Mouse (Mus musculus): ENCODE measurements around the gene 1700013G24Rik. TPM values are rescaled to one million over a fixed set of nuclear protein-coding genes. Genes with fewer than 3 reads are reported as not detected.
"Not testable (repeated sequence)": the region's sequence is repeated elsewhere in the genome, so short reads cannot be mapped to it uniquely, and the experiment has no call there.

The 1700013G24Rik gene
- polyA plus RNA-seq (2016; fragmentation: Nextera tagmentation; extraction: Ambion mirVana): not detected in 2 replicates

DNA sequence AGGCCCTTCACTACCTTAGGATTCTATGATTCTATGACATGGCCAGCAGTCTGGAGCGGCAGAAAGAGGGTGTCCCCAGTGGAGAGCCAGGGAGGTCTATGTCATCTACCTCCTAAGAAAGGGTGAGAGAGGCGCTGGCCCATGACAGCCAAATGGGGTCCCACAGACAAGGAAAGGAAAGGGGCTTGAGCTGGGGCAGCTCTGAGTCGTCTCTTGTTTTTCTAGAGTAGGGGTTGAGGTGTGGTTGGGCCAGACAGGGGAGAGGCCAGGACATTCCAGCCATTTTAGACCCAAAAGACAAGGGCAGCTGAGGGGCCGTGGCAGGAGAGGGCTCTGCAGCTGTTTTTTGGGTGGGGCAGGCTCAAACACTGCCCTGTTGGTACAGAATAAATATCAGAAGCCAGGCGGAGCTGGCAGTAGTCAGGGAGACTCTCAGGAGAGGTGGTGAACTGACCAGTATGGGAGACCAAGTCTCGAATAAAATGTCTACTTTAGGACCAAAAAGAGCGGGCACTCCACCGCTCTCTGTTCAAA is at the start of gene 1700013G24Rik:
Gene 1700013G24Rik, plus strand, starts transcription at position 51 of the 534 bp plus-strand sequence.
- no peak within 1 kb of the TSS for H3K27ac ChIP-seq (replicated peaks)
- no peak for ATAC-seq (ENCODE audit: low FRiP score, low read depth)

GRCm38 (mm10) chr4:137405571-137405970 is 47.5 kb upstream of the 1700013G24Rik start:
- Histone ChIP-seq H3K4me2 (replicated peaks) (no peak overlapping the region), H3K36me3 (no peaks in the 10 kb centered on the region), H3K9me3 (no peaks in the 10 kb centered on the region), H3K27ac (replicated peaks) (no peak overlapping the region), H3K4me1 (no peaks in the 10 kb centered on the region), H3K27me3 (peaks cover 3% of the 10 kb centered on the region; the same call in 1 of the 2 replicates), H3K9ac (replicated peaks) (no peak overlapping the region), H3K4me3 (no peak overlapping the region)
- 89% methylated on average over 3 of the region's 3 CpGs for WGBS
- no peak for ATAC-seq (ENCODE audit: low FRiP score, low read depth)

More for the DNA sequence above, at the start of gene 1700013G24Rik:
- H3K9ac ChIP-seq (replicated peaks): no peak within 1 kb of the TSS
- H3K27me3 ChIP-seq: no peaks in the 10 kb centered on the region
- no peak within 1 kb of the TSS for H3K4me3 ChIP-seq
- peaks cover 2% of the 10 kb centered on the region; the same call in 1 of the 2 replicates for H3K4me1 ChIP-seq
- no peaks in the 10 kb centered on the region for H3K36me3 ChIP-seq
- no peak within 1 kb of the TSS for H3K4me2 ChIP-seq (replicated peaks)
- WGBS: 77% methylated on average over 8 of the region's 8 CpGs
- no peaks in the 10 kb centered on the region for H3K9me3 ChIP-seq

- H3K27ac ChIP-seq (replicated peaks): no peak within 1 kb of the TSS
- no peaks in the 10 kb centered on the region for H3K36me3 ChIP-seq
- H3K9ac ChIP-seq (replicated peaks): no peak within 1 kb of the TSS
- whole genome bisulfite sequencing: 90% methylated on average over 5 of the region's 5 CpGs
- no peak within 1 kb of the TSS for H3K4me2 ChIP-seq (replicated peaks)
- no peak for ATAC-seq (ENCODE audit: low FRiP score, low read depth)
- H3K4me1 ChIP-seq: no peaks in the 10 kb centered on the region
- H3K27me3 ChIP-seq: peaks cover 3% of the 10 kb centered on the region; the same call in 1 of the 2 replicates
- no peaks in the 10 kb centered on the region for H3K9me3 ChIP-seq
- H3K4me3 ChIP-seq: no peak within 1 kb of the TSS
These were observed 43.4 kb upstream of the 1700013G24Rik start, which contains the start of gene Cela3a for GRCm38 (mm10) chr4:137409691-137410090. TSS of gene Cela3a (minus strand) at chr4:137409791.

GRCm38 (mm10) chr4:137412185-137412709 is 40.8 kb upstream of the 1700013G24Rik start:
- H3K4me1 ChIP-seq; H3K9me3 ChIP-seq; H3K27ac ChIP-seq (replicated peaks); H3K27me3 ChIP-seq; H3K9ac ChIP-seq (replicated peaks); H3K4me2 ChIP-seq (replicated peaks); H3K36me3 ChIP-seq; ATAC-seq (ENCODE audit: low FRiP score, low read depth); H3K4me3 ChIP-seq: not testable (repeated sequence)
- 87% methylated on average over 7 of the region's 7 CpGs for WGBS

DNA sequence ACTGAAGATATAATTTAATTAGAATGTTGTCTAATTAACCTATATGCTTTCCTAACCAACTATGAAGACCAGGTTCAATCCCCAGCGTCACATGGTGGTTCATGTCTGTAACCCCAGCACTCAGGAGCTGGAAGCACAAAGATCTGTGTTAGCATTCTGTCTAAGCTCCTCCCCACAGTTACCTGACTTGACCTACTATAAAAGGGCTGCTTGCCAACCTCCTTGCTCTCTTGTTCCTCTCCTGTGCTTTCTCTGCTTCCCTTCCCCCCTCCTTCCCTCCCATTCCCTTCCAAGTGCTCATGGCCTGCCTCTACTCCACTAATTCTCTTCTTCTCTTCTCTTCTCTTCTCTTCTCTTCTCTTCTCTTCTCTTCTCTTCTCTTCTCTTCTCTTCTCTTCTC is 38.1 kb upstream of the 1700013G24Rik start:
- Histone ChIP-seq H3K9ac (replicated peaks) (no peak overlapping the region), H3K27me3 (no peaks in the 10 kb centered on the region), H3K9me3 (no peaks in the 10 kb centered on the region), H3K36me3 (no peaks in the 10 kb centered on the region), H3K4me1 (no peaks in the 10 kb centered on the region), H3K4me3 (no peak overlapping the region), H3K27ac (replicated peaks) (no peak overlapping the region), H3K4me2 (replicated peaks) (no peak overlapping the region)
- WGBS: 68% methylated on average over 1 of the region's 1 CpGs
- ATAC-seq (ENCODE audit: low FRiP score, low read depth): no peak

- Histone ChIP-seq H3K4me2 (replicated peaks) (no peak overlapping the region), H3K4me3 (no peak overlapping the region), H3K27ac (replicated peaks) (no peak overlapping the region), H3K9ac (replicated peaks) (no peak overlapping the region), H3K27me3 (no peaks in the 10 kb centered on the region), H3K36me3 (no peaks in the 10 kb centered on the region), H3K9me3 (no peaks in the 10 kb centered on the region), H3K4me1 (no peaks in the 10 kb centered on the region)
- ATAC-seq (ENCODE audit: low FRiP score, low read depth): no peak
- 79% methylated on average over 11 of the region's 11 CpGs for WGBS
These were observed 35.1 kb upstream of the 1700013G24Rik start for GRCm38 (mm10) chr4:137417712-137418564.

DNA sequence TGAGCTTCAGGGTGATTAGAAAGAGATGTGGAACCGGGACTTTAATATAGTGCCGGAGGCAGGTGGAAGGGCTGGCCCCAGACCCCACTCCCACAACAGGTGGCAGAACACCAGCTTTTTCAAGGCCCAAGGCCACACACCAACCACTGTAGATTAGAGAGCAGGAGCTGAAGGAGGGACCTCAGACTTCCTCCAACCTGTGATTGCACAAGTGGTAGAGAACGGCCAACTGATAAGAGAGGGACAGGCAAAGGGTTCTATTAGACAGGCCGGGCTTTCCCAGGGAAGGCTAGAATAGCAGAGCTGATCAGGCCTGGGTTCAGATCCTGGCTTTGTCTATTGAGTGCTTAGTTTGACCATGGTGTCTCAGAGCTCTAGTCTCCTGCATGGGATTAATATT is 22.6 kb upstream of the 1700013G24Rik start, which contains the start of gene Cela3b:
Gene Cela3b, minus strand, starts transcription at position 39 of the 400 bp plus-strand sequence.
- Histone ChIP-seq H3K4me3 (no peak within 1 kb of the TSS), H3K9me3 (no peaks in the 10 kb centered on the region), H3K9ac (replicated peaks) (no peak within 1 kb of the TSS), H3K27ac (replicated peaks) (no peak within 1 kb of the TSS), H3K4me1 (no peaks in the 10 kb centered on the region), H3K36me3 (no peaks in the 10 kb centered on the region), H3K4me2 (replicated peaks) (no peak within 1 kb of the TSS), H3K27me3 (no peaks in the 10 kb centered on the region)
- WGBS: 95% methylated on average over 4 of the region's 4 CpGs
- ATAC-seq (ENCODE audit: low FRiP score, low read depth): no peak

DNA sequence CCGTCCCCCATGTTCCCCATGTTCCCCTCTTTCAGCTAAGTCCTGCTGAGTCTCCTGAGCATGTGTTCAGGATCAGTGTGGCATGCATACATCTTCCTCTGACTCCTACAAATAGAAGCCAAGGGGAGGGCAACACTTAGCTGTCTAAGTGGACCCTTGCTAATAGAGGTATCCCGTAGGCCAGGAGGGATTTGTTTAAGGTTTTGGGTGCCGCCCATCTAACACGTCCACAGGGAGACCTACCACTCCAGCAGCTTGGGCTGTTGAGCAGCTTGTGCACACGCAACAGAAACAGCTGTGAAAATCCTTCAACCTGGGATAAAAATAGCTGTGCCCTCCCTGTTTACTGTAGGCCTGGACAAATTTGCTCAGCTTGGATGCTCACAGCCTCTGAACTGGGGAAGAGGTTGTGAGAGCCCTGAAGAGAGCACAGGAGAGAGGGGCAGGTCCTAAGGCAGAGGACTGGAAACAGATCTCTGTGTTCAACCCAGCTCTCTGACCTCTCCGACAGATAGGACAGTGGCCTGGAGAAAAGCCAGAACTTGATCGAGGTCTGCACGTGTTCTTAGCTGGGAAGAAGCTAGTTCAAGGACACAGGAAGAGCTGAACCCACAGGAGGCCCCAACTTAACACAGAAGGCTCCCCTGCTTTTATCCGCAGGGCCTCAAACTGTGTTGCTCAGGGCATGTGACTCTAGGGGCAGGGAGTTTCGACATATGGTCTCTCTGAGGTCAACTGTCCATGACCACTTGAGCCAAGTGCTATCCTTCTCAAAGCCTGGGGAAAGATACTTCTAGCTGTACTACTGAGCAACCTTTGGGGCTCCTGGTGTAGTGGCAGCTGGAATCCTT is 20.2 kb upstream of the 1700013G24Rik start:
- H3K9me3 ChIP-seq; H3K4me3 ChIP-seq; H3K4me1 ChIP-seq; H3K4me2 ChIP-seq (replicated peaks); H3K36me3 ChIP-seq; H3K27ac ChIP-seq (replicated peaks); H3K9ac ChIP-seq (replicated peaks); ATAC-seq (ENCODE audit: low FRiP score, low read depth); H3K27me3 ChIP-seq: not testable (repeated sequence)
- WGBS: 86% methylated on average over 10 of the region's 10 CpGs

DNA sequence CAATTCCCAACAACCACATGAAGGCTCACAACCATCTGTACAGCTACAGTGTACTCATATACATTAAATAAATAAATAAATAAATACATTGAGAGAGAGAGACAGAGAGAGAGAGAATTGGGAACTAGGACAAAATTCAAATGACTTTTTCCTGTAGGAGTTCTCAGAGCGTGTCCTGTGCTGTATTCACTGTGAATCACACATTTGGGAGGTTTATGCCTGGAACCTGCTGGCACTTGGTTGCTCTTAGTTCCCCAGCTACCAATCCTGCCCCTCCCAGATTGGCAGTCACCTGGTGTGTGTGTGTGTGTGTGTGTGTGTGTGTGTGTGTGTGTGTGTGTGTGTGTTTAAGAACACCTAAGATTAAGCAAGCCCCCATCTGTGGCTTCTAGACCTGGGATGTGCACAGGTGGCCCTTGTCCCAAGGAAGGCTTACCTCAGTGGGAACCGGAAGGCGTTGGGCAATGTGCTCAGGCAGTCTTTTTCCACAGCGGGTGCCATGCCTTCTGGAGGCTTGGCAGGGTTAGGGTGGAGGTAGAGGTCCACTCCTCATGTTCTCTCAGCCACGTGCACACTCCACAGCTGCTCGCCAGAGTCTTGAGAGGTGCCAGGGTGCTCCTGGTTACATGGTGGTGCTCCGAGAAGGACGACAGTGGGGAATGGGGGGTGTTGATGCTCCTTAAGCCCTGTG is 16.0 kb upstream of the 1700013G24Rik start:
- no peak for ATAC-seq (ENCODE audit: low FRiP score, low read depth)
- Histone ChIP-seq H3K9me3 (no peaks in the 10 kb centered on the region), H3K27ac (replicated peaks) (no peak overlapping the region), H3K27me3 (no peaks in the 10 kb centered on the region), H3K4me3 (no peak overlapping the region), H3K9ac (replicated peaks) (no peak overlapping the region), H3K36me3 (no peaks in the 10 kb centered on the region), H3K4me2 (replicated peaks) (no peak overlapping the region), H3K4me1 (no peaks in the 10 kb centered on the region)
- 87% methylated on average over 8 of the region's 8 CpGs for WGBS

GRCm38 (mm10) chr4:137438842-137439241 is 14.2 kb upstream of the 1700013G24Rik start:
- Histone ChIP-seq H3K9ac (replicated peaks) (no peak overlapping the region), H3K9me3 (no peaks in the 10 kb centered on the region), H3K27ac (replicated peaks) (no peak overlapping the region), H3K4me1 (no peaks in the 10 kb centered on the region), H3K27me3 (no peaks in the 10 kb centered on the region), H3K4me3 (no peak overlapping the region), H3K4me2 (replicated peaks) (no peak overlapping the region), H3K36me3 (no peaks in the 10 kb centered on the region)
- WGBS: 90% methylated on average over 8 of the region's 8 CpGs
- no peak for ATAC-seq (ENCODE audit: low FRiP score, low read depth)

GRCm38 (mm10) chr4:137441332-137441731 is 11.8 kb upstream of the 1700013G24Rik start:
- H3K27ac ChIP-seq (replicated peaks): no peak overlapping the region
- H3K4me2 ChIP-seq (replicated peaks): no peak overlapping the region
- H3K4me1 ChIP-seq: no peaks in the 10 kb centered on the region
- no peaks in the 10 kb centered on the region for H3K36me3 ChIP-seq
- no peak overlapping the region for H3K9ac ChIP-seq (replicated peaks)
- H3K9me3 ChIP-seq: no peaks in the 10 kb centered on the region
- ATAC-seq (ENCODE audit: low FRiP score, low read depth): no peak
- no peaks in the 10 kb centered on the region for H3K27me3 ChIP-seq
- no peak overlapping the region for H3K4me3 ChIP-seq
- 80% methylated on average over 4 of the region's 4 CpGs for WGBS
